Mouse (Mus musculus): Measurements from ENCODE around the gene Car5a.

Car5a gene

GRCm38 (mm10) chr8:121908378-121909147 is 36.1 kb downstream of the Car5a start:
- in situ Hi-C loops (cut with MseI, MboI): loop anchor here in 1 of 2 experiments (5.0 kb wide), 1 partner anchor 56 kb away; no protein-coding TSS in a partner anchor

- in situ Hi-C loops (cut with MseI, MboI): loop anchor here in 1 of 2 experiments (5.0 kb wide), 1 partner anchor 55 kb away; no protein-coding TSS in a partner anchor
These were observed 37.0 kb downstream of the Car5a start, which contains the start of gene Slc7a5 for GRCm38 (mm10) chr8:121907587-121908248. TSS of gene Slc7a5 (minus strand) at chr8:121907694.

GRCm38 (mm10) chr8:121906542-121907512 is 37.9 kb downstream of the Car5a start:
- in situ Hi-C loops (cut with MseI, MboI): loop anchor here in 1 of 2 experiments (5.0 kb wide), 1 partner anchor 55 kb away; no protein-coding TSS in a partner anchor

GRCm38 (mm10) chr8:121905864-121906263 is 38.8 kb downstream of the Car5a start:
- in situ Hi-C loops (cut with MseI, MboI): loop anchor here in 1 of 2 experiments (5.0 kb wide), 1 partner anchor 54 kb away; no protein-coding TSS in a partner anchor

- in situ Hi-C loops (cut with MseI, MboI): loop anchor here in 1 of 2 experiments (5.0 kb wide), 1 partner anchor 53 kb away; no protein-coding TSS in a partner anchor
These were observed 39.3 kb downstream of the Car5a start for GRCm38 (mm10) chr8:121905420-121905819.

- in situ Hi-C loops (cut with MseI, MboI): loop anchor here in 1 of 2 experiments (5.0 kb wide), 1 partner anchor 53 kb away; no protein-coding TSS in a partner anchor
These were observed 39.7 kb downstream of the Car5a start for GRCm38 (mm10) chr8:121904999-121905398.

GRCm38 (mm10) chr8:121903977-121904376 is 40.7 kb downstream of the Car5a start:
- in situ Hi-C loops (cut with MseI, MboI): no loop called here

GRCm38 (mm10) chr8:121901498-121902236 is 43.0 kb downstream of the Car5a start:
- in situ Hi-C loops (cut with MseI, MboI): no loop called here

GRCm38 (mm10) chr8:121899180-121900044 is 45.3 kb downstream of the Car5a start:
- in situ Hi-C loops (cut with MseI, MboI): no loop called here

GRCm38 (mm10) chr8:121898401-121898931 is 46.2 kb downstream of the Car5a start:
- in situ Hi-C loops (cut with MseI, MboI): no loop called here

- in situ Hi-C loops (cut with MseI, MboI): no loop called here
These were observed 46.8 kb downstream of the Car5a start for GRCm38 (mm10) chr8:121897871-121898381.

- in situ Hi-C loops (cut with MseI, MboI): no loop called here
These were observed 47.5 kb downstream of the Car5a start for GRCm38 (mm10) chr8:121897205-121897604.

- in situ Hi-C loops (cut with MseI, MboI): no loop called here
These were observed 48.1 kb downstream of the Car5a start for GRCm38 (mm10) chr8:121896476-121897145.

GRCm38 (mm10) chr8:121895910-121896309 is 48.8 kb downstream of the Car5a start:
- in situ Hi-C loops (cut with MseI, MboI): no loop called here

- in situ Hi-C loops (cut with MseI, MboI): no loop called here
These were observed 51.8 kb downstream of the Car5a start for GRCm38 (mm10) chr8:121892875-121893274.

- in situ Hi-C loops (cut with MseI, MboI): no loop called here
These were observed 54.6 kb downstream of the Car5a start for GRCm38 (mm10) chr8:121889810-121890785.

GRCm38 (mm10) chr8:121889317-121889716 is 55.4 kb downstream of the Car5a start:
- in situ Hi-C loops (cut with MseI, MboI): no loop called here

Data from mouse trophoblast stem cell (cell line).